Mouse (Mus musculus) ES-Bruce4 (cell line): Measurements from ENCODE around the gene Ctdspl.

Source experiments
- CTCF ChIP-seq: IDR thresholded peaks from one replicate; pipeline ENCODE4 v1.8.1; 2011; ENCODE audit warnings: low read depth, low read length
- EP300 ChIP-seq: IDR thresholded peaks from 2 replicates; pipeline ENCODE4 v1.6.1; 2011; ENCODE audit warnings: low read depth, low read length; ENCODE audit not compliant: insufficient read depth
- POLR2A ChIP-seq: IDR thresholded peaks from one replicate; pipeline ENCODE4 v1.8.1; 2011; ENCODE audit warnings: low read length; ENCODE audit not compliant: insufficient read depth

DNA sequence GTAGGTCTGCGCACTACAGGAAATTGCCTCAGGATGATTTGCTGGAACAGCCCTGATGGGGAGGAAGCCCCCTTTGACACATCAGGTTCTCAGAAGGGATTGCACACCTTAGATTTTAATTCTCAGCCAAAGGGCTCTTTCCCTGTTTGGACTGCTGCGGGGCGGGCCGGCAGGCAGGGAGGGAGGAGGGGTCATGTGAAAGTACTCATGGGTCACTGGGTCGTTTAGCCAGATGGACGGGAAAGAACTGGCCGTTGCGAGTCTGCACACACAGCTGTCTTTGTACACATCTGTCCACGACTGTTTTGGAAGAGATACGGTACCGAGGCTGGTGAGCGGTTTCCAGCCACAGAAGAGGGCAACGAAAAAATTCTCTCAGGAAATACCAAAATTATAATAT lies 13.2 kb downstream of the Ctdspl start:
- TF ChIP-seq CTCF (no peak), POLR2A (no peak), EP300 (peak; percentile 34; the same call in 1 of the 2 replicates)
